Mouse (Mus musculus) bone marrow, adult 2 months (tissue): ENCODE results near the gene Kpna7. TPM values are rescaled to one million over a fixed set of nuclear protein-coding genes. Genes with fewer than 3 reads are reported as not detected.

Source experiments
- H3K27ac ChIP-seq: fragments of 200-500 bp; 2 replicates; pipeline ENCODE4 v1.5.1; 2012; ENCODE audit warnings: low read depth, mild to moderate bottlenecking, control low read depth, inconsistent platforms, low read length; ENCODE audit not compliant: control insufficient read depth, poor library complexity, insufficient read depth
- H3K4me1 ChIP-seq: fragments of 200-500 bp; 2 replicates; pipeline ENCODE4 v1.6.1; 2011; ENCODE audit warnings: low read length; ENCODE audit not compliant: control insufficient read depth, insufficient read depth
- H3K4me3 ChIP-seq: fragments of 200-500 bp; replicated peaks from 2 replicates; pipeline ENCODE3; 2011; ENCODE audit warnings: mild to moderate bottlenecking, low read depth, low read length, control low read depth; ENCODE audit not compliant: control insufficient read depth
- CTCF ChIP-seq: fragments of 200-500 bp; IDR thresholded peaks from 2 replicates; pipeline ENCODE4 v1.5.1; 2011; ENCODE audit warnings: low read length, control low read depth; ENCODE audit not compliant: control insufficient read depth, insufficient read depth
- POLR2A ChIP-seq: fragments of 200-500 bp; IDR thresholded peaks from 2 replicates; pipeline ENCODE4 v1.6.1; 2011; ENCODE audit warnings: low read depth, mild to moderate bottlenecking, control low read depth, low read length, borderline replicate concordance; ENCODE audit not compliant: control insufficient read depth
- WGBS: fragments of 180-500 bp; shearing (Covaris S2); methylation state at CpG from one replicate; pipeline ENCODE4 v1.1.7; 2018; 5-methylcytosine and 5-hydroxymethylcytosine counted together
- polyA plus RNA-seq: library from polyadenylated mRNA; stranded (reverse); fragments of >200 nt; gene quantifications from 2 replicates; pipeline ENCODE4 v1.2.4, GENCODE M21; 2011; ENCODE audit warnings: low replicate concordance; ENCODE audit not compliant: missing spikeins, insufficient read depth, insufficient read length

Kpna7 gene
- polyA plus RNA-seq, 1 experiment: 7.0 TPM

GRCm38 (mm10) chr5:144963817-144964261 is 120.0 kb downstream of the Kpna7 start:
- TF ChIP-seq CTCF (no peak), POLR2A (no peak)
- no peak overlapping the region for H3K27ac ChIP-seq
- peaks cover 2% of the 10 kb centered on the region; the same call in 1 of the 2 replicates for H3K4me1 ChIP-seq
- WGBS: 14% methylated on average over 13 of the region's 13 CpGs
- no peak overlapping the region for H3K4me3 ChIP-seq

- WGBS: 16% methylated on average over 3 of the region's 3 CpGs
- Histone ChIP-seq H3K4me3 (no peak overlapping the region), H3K27ac (no peak overlapping the region), H3K4me1 (peaks cover 2% of the 10 kb centered on the region; the same call in 1 of the 2 replicates)
- TF ChIP-seq POLR2A (no peak), CTCF (no peak)
Measured at GRCm38 (mm10) chr5:144963401-144963800, 120.4 kb downstream of the Kpna7 start.

DNA sequence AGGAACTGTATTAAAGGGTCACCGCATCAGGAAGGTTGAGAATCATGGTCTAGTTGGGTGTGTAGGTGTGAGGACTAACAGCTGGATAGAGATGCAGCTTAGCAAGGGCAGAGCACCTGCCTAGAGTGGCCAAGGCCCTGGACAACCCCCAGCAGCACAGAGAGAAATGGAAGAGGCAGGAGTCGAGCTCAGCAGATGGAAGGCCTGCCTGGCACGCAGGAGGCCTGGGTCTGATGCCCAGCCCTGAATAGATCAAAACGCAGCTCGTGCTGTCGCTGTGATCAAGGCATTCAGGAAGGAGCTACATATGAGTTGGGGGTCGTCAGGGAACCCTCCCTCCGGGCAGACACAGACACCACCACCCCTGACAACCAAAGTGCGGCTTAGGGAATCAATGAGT is 125.6 kb downstream of the Kpna7 start:
- Histone ChIP-seq H3K4me3 (no peak overlapping the region), H3K27ac (no peak overlapping the region), H3K4me1 (no peaks in the 10 kb centered on the region)
- 86% methylated on average over 9 of the region's 9 CpGs for WGBS
- no peak for TF ChIP-seq CTCF
- TF ChIP-seq POLR2A: no peak

DNA sequence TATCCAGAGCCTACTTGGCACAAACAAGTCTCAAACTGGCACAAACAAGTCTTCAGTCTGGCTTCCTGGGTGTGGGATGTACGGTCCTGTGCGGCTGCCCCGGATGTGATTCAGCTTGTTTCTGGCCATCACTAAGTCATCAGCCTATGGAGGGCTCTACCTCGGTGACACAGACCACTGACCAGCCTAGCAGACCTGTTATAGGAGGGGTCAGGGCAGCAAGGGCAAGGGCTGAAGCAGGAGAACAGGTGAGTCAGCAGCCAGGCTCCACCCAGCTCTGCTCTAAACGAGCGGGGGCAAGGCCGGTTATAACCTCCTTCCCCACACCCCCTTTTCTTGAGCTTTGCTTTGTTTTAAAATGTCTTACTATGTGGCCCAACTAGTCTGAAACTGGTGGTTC is 129.4 kb downstream of the Kpna7 start:
- TF ChIP-seq POLR2A (no peak), CTCF (no peak)

GRCm38 (mm10) chr5:144952592-144952991 is 131.2 kb downstream of the Kpna7 start:
- Histone ChIP-seq H3K4me3 (no peak overlapping the region), H3K4me1 (no peaks in the 10 kb centered on the region), H3K27ac (no peak overlapping the region)
- TF ChIP-seq CTCF: no peak
- no peak for TF ChIP-seq POLR2A
- 57% methylated on average over 2 of the region's 2 CpGs for WGBS

More for the DNA sequence above, 129.4 kb downstream of the Kpna7 start:
- Histone ChIP-seq H3K27ac (no peak overlapping the region), H3K4me1 (no peaks in the 10 kb centered on the region), H3K4me3 (no peak overlapping the region)
- WGBS: 83% methylated on average over 7 of the region's 7 CpGs

DNA sequence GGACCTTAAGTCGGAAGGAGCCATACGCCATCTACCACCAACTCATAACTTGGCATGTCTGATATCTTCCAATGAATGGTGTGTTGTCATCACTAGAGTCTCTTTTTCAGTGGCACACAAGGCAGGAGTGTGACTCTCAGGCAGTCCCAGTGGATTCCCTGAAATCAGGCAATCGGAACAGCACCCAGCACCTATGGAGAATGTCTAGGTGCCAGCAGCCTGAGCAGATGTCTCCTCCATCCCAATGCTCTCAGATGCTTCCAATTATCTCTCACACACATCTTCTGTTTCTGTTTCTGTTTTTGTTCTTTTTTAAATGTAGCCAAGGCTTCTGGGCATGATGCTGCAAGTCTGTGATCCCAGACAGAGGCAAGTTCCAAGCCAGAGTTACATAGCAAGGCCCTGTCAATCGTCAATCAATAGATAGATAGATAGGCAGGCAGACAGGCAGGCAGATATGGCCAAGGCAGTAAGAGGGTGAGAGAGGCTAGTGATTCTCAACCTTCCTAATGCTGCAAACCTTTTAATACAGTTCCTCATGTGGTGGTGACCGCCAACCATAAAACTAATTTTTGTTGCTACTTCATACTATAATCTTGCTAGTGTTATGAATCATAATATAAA is 133.3 kb downstream of the Kpna7 start:
- no peak overlapping the region for H3K27ac ChIP-seq
- 87% methylated on average over 5 of the region's 5 CpGs for WGBS
- TF ChIP-seq POLR2A (no peak), CTCF (no peak)
- H3K4me3 ChIP-seq: no peak overlapping the region
- no peaks in the 10 kb centered on the region; the same call in 1 of the 2 replicates for H3K4me1 ChIP-seq

DNA sequence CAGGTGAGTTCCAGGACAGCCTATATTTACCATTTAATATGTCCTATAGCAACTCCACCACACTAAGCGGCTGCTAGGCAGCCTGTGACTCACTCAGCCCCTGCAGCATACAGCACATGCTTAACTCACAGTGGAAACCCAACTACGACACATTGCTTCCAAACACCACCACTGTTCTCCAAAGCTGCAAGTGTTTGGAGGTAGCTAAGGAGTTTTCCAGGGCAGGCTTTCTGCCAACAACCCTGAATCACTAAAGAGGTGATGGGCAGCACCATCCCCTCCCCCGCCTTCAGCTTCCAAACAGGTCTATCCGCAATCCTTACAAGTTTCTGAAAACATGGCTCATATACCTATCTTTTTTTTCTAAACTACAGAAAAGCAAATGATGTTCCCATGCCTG is 134.0 kb downstream of the Kpna7 start:
- Histone ChIP-seq H3K4me3 (no peak overlapping the region), H3K4me1 (peaks cover 2% of the 10 kb centered on the region; the same call in 1 of the 2 replicates), H3K27ac (no peak overlapping the region)
- WGBS: 84% methylated on average over 4 of the region's 4 CpGs
- TF ChIP-seq POLR2A (no peak), CTCF (no peak)

GRCm38 (mm10) chr5:144948422-144948821 is 135.4 kb downstream of the Kpna7 start:
- H3K4me3 ChIP-seq: no peak overlapping the region
- no peak for TF ChIP-seq POLR2A
- no peak overlapping the region for H3K27ac ChIP-seq
- peaks cover 4% of the 10 kb centered on the region; the same call in 1 of the 2 replicates for H3K4me1 ChIP-seq
- WGBS: 83% methylated on average over 11 of the region's 11 CpGs
